Mouse (Mus musculus): ENCODE results near the gene Glrx. TPM values are rescaled to one million over a fixed set of nuclear protein-coding genes. Genes with fewer than 3 reads are reported as not detected.

The Glrx gene
- polyA plus RNA-seq, 1 experiment: 15.9 TPM

GRCm38 (mm10) chr13:75844833-75845518, 5.3 kb downstream of the Glrx start:
- H3K27ac ChIP-seq (ENCODE audit: insufficient read depth, low read length): no peak overlapping the region
- no peaks in the 10 kb centered on the region for H3K27me3 ChIP-seq (ENCODE audit: control insufficient read depth, insufficient read depth, low read length)
- WGBS: 84% methylated on average over 2 of the region's 2 CpGs
- H3K4me3 ChIP-seq (ENCODE audit: extremely low read depth, insufficient read depth, insufficient read length): no peak overlapping the region
- TF ChIP-seq CTCF (IDR thresholded peaks at IDR 0.05; ENCODE audit: extremely low read depth, insufficient read depth, insufficient read length, insufficient replicate concordance) (no peak), POLR2A (IDR thresholded peaks at IDR 0.05; ENCODE audit: low read depth, low read length) (no peak)
- peaks cover 20% of the 10 kb centered on the region for H3K4me1 ChIP-seq (ENCODE audit: control insufficient read depth, insufficient read depth, insufficient read length)
- peaks cover 1% of the 10 kb centered on the region; the same call in 1 of the 2 replicates for H3K36me3 ChIP-seq (ENCODE audit: control insufficient read depth, insufficient read depth, low read length)
- DNase-seq (ENCODE audit: low read depth in 1 of 2, low spot score in 2 of 2): no peak

- TF ChIP-seq CTCF (IDR thresholded peaks at IDR 0.05; ENCODE audit: extremely low read depth, insufficient read depth, insufficient read length, insufficient replicate concordance): no peak
- TF ChIP-seq POLR2A (IDR thresholded peaks at IDR 0.05; ENCODE audit: low read depth, low read length): no peak
- H3K4me1 ChIP-seq (ENCODE audit: control insufficient read depth, insufficient read depth, insufficient read length): peaks cover 19% of the 10 kb centered on the region
- H3K4me3 ChIP-seq (ENCODE audit: extremely low read depth, insufficient read depth, insufficient read length): no peak overlapping the region
- H3K36me3 ChIP-seq (ENCODE audit: control insufficient read depth, insufficient read depth, low read length): peaks cover 1% of the 10 kb centered on the region; the same call in 1 of the 2 replicates
- no peaks in the 10 kb centered on the region for H3K27me3 ChIP-seq (ENCODE audit: control insufficient read depth, insufficient read depth, low read length)
- no peak for DNase-seq (ENCODE audit: low read depth in 1 of 2, low spot score in 2 of 2)
- 6% methylated on average over 4 of the region's 4 CpGs for WGBS
- no peak overlapping the region for H3K27ac ChIP-seq (ENCODE audit: insufficient read depth, low read length)
Observed at GRCm38 (mm10) chr13:75845519-75846166, 6.0 kb downstream of the Glrx start.

GRCm38 (mm10) chr13:75847027-75847426, 7.4 kb downstream of the Glrx start:
- 86% methylated on average over 6 of the region's 6 CpGs for WGBS
- Histone ChIP-seq H3K36me3 (ENCODE audit: control insufficient read depth, insufficient read depth, low read length) (peaks cover 1% of the 10 kb centered on the region; the same call in 1 of the 2 replicates), H3K27me3 (ENCODE audit: control insufficient read depth, insufficient read depth, low read length) (no peaks in the 10 kb centered on the region)

GRCm38 (mm10) chr13:75852027-75852426, 12.4 kb downstream of the Glrx start:
- peaks cover 1% of the 10 kb centered on the region; the same call in 1 of the 2 replicates for H3K36me3 ChIP-seq (ENCODE audit: control insufficient read depth, insufficient read depth, low read length)
- no peak overlapping the region for H3K4me3 ChIP-seq (ENCODE audit: extremely low read depth, insufficient read depth, insufficient read length)
- WGBS: 91% methylated on average over 4 of the region's 4 CpGs
- H3K27me3 ChIP-seq (ENCODE audit: control insufficient read depth, insufficient read depth, low read length): no peaks in the 10 kb centered on the region
- H3K4me1 ChIP-seq (ENCODE audit: control insufficient read depth, insufficient read depth, insufficient read length): no peaks in the 10 kb centered on the region
- TF ChIP-seq CTCF (IDR thresholded peaks at IDR 0.05; ENCODE audit: extremely low read depth, insufficient read depth, insufficient read length, insufficient replicate concordance) (no peak), POLR2A (IDR thresholded peaks at IDR 0.05; ENCODE audit: low read depth, low read length) (no peak)
- DNase-seq (ENCODE audit: low read depth in 1 of 2, low spot score in 2 of 2): no peak
- H3K27ac ChIP-seq (ENCODE audit: insufficient read depth, low read length): no peak overlapping the region

More at GRCm38 (mm10) chr13:75847027-75847426, 7.4 kb downstream of the Glrx start:
- Histone ChIP-seq H3K4me1 (ENCODE audit: control insufficient read depth, insufficient read depth, insufficient read length) (peaks cover 11% of the 10 kb centered on the region; the same call in 1 of the 2 replicates), H3K27ac (ENCODE audit: insufficient read depth, low read length) (no peak overlapping the region), H3K4me3 (ENCODE audit: extremely low read depth, insufficient read depth, insufficient read length) (no peak overlapping the region)
- TF ChIP-seq CTCF (IDR thresholded peaks at IDR 0.05; ENCODE audit: extremely low read depth, insufficient read depth, insufficient read length, insufficient replicate concordance) (no peak), POLR2A (IDR thresholded peaks at IDR 0.05; ENCODE audit: low read depth, low read length) (no peak)
- DNase-seq (ENCODE audit: low read depth in 1 of 2, low spot score in 2 of 2): no peak

GRCm38 (mm10) chr13:75853118-75853517, 13.4 kb downstream of the Glrx start:
- no peaks in the 10 kb centered on the region for H3K4me1 ChIP-seq (ENCODE audit: control insufficient read depth, insufficient read depth, insufficient read length)
- TF ChIP-seq CTCF (IDR thresholded peaks at IDR 0.05; ENCODE audit: extremely low read depth, insufficient read depth, insufficient read length, insufficient replicate concordance) (no peak), POLR2A (IDR thresholded peaks at IDR 0.05; ENCODE audit: low read depth, low read length) (no peak)
- no peak overlapping the region for H3K4me3 ChIP-seq (ENCODE audit: extremely low read depth, insufficient read depth, insufficient read length)
- H3K27me3 ChIP-seq (ENCODE audit: control insufficient read depth, insufficient read depth, low read length): no peaks in the 10 kb centered on the region
- H3K36me3 ChIP-seq (ENCODE audit: control insufficient read depth, insufficient read depth, low read length): peaks cover 1% of the 10 kb centered on the region; the same call in 1 of the 2 replicates
- no peak overlapping the region for H3K27ac ChIP-seq (ENCODE audit: insufficient read depth, low read length)
- WGBS: 93% methylated on average over 3 of the region's 3 CpGs
- no peak for DNase-seq (ENCODE audit: low read depth in 1 of 2, low spot score in 2 of 2)

- 91% methylated on average over 1 of the region's 1 CpGs for WGBS
- H3K27me3 ChIP-seq (ENCODE audit: control insufficient read depth, insufficient read depth, low read length): no peaks in the 10 kb centered on the region
- no peaks in the 10 kb centered on the region for H3K4me1 ChIP-seq (ENCODE audit: control insufficient read depth, insufficient read depth, insufficient read length)
- no peak overlapping the region for H3K4me3 ChIP-seq (ENCODE audit: extremely low read depth, insufficient read depth, insufficient read length)
- no peaks in the 10 kb centered on the region for H3K36me3 ChIP-seq (ENCODE audit: control insufficient read depth, insufficient read depth, low read length)
- no peak overlapping the region for H3K27ac ChIP-seq (ENCODE audit: insufficient read depth, low read length)
- TF ChIP-seq CTCF (IDR thresholded peaks at IDR 0.05; ENCODE audit: extremely low read depth, insufficient read depth, insufficient read length, insufficient replicate concordance) (no peak), POLR2A (IDR thresholded peaks at IDR 0.05; ENCODE audit: low read depth, low read length) (no peak)
- no peak for DNase-seq (ENCODE audit: low read depth in 1 of 2, low spot score in 2 of 2)
Observed at GRCm38 (mm10) chr13:75859264-75859844, 19.7 kb downstream of the Glrx start.
